Mouse (Mus musculus) urinary bladder, adult 2 months (tissue): ENCODE data around the gene Zmynd19. TPM values are rescaled to one million over a fixed set of nuclear protein-coding genes. Genes with fewer than 3 reads are reported as not detected.
"Not testable (repeated sequence)": the region's sequence is repeated elsewhere in the genome, so short reads cannot be mapped to it uniquely, and the experiment has no call there.

Experiments used
- DNase-seq: peaks from one replicate; pipeline ENCODE4 v3.0.0; 2022; ENCODE audit warnings: low spot score
- polyA plus RNA-seq: library from polyadenylated mRNA; depleted of rRNA; stranded (reverse); fragments of >200 nt; gene quantifications from 2 replicates; pipeline ENCODE4 v1.2.3, GENCODE M21; 2012

Gene Zmynd19
- polyA plus RNA-seq, 1 experiment, result 11.7 TPM

DNA sequence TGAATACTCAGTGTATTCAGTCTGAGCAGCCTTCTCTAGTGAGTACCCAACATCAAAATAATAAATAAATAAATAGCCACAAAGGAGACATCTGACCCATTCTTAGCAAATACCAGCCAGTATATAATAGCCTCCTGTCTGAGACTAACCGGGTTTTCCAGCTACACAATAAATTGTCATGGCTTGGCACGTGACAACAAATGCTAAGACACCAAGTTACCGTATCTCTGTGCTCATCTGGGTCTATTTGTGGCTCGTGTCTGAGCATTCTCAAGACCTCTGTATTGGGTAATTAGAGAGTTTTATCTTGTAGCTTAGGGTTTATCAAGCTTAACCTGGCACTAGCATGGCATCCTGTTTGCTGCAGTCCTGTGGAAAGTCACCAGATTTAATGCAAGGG lies 7.5 kb upstream of the Zmynd19 start:
- DNase-seq, result no peak

DNA sequence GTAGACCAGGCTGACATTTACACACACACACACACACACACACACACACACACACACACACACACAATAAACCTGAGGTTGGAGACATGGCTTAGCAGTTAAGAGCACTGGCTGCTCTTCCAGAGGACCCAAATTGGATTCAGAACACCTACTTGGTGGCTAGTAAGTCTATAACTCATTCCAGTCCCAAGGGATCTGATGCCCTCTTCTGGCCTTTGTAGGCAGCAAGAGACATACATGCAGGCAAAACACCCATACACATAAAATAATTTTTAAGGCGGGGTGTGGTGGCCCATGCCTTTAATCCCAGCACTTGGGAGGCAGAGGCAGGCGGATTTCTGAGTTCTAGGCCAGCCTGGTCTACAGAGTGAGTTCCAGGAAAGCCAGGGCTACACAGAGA lies 5.3 kb upstream of the Zmynd19 start:
- not testable (repeated sequence) for DNase-seq

DNA sequence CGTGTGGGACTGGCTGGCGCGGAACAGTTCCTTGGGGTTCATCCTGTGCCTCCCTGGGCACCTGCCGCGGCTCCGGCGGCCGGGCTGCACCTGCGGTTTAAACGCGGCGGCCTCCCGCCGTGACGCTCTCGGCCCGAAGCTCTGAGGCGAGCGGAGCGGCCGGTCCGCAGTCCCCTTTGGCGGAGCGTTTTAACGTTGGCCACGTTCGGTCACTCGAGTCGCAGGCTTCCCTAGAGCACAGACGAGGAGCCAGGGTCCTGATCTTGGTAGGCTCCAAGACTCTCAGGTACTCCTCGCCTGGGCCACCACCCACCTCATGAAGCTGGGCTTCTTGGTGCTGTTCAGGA lies 570 bp downstream of the Zmynd19 start:
- DNase-seq, result no peak

DNA sequence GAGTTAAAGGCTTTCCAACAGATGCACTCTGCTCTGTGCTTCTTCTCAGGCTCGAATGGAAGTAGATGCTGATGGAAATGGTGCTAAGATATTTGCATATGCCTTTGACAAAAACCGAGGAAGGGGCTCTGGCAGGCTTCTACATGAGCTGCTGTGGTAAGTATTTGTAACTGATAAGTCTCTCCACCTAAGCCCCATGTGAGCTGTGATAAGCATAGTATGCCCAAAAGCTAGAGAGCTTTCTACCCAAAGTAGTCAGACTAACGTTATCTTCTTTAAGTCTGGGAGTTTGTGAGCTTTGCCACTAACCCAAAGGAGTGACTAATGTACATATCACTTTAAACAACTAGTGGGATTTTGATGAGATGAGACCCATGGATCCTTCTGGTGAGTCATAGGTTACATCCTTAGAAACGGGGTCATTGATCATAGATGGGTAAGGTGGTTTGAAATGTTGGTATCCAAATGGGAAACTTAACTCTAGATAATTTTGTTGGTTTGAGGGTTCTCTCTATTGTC lies 3.0 kb downstream of the Zmynd19 start:
- DNase-seq, result no peak

DNA sequence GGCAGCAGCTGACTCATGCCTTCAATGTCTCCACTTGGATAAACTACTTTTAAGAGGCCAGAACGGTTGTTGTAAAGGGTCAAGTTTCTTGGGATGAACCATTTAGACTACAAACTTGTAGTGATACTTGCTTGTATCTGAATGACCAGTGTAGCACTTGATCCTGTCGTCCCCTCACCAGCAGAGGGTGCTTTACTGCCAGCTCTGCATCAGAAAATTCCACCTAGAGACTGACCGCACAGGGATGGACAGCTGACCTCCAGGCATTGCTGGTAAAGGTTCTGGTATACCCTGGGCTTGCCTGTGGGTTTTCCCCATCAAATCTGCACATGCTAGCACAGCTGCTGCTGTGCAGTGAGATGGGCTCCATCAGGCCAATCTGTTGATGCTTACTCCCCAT lies 11.3 kb downstream of the Zmynd19 start:
- no peak for DNase-seq

DNA sequence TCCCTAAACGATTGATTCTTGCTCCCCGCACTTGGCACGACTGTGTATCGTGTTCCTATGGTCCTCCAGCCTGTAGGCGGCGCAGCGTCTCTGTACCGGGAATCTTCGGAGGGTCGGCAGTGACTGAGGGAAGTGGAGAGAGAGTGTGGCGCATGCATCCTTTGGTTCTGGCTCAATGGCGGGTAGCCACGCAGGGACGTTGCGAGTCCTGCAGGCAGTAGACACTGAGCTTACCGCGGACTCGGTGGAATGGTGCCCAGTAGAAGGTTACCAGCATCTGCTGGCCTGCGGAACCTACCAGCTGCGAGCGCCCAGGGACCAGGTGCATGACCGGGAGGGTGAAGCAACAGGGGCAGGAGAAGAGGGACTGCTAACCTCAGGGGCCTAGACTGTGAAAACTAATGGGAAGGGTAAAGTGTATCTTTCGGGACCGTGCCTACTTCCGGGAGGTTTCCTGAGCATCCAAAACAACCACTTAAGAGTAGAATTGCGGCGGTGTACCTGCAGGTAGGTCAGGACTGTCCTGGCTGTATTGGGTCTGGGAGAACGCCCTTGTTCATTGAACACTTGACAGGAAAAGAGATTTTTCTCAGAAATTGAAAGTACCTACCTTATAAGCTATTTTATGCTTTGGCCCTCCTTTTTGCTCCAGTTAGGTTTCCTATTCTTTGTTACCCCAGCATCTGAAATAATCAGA lies 12.9 kb downstream of the Zmynd19 start, which contains the start of gene Dph7:
Dph7 (plus strand) TSS at position 97 of the 697 bp plus-strand sequence.
- DNase-seq, result peak; percentile 74

DNA sequence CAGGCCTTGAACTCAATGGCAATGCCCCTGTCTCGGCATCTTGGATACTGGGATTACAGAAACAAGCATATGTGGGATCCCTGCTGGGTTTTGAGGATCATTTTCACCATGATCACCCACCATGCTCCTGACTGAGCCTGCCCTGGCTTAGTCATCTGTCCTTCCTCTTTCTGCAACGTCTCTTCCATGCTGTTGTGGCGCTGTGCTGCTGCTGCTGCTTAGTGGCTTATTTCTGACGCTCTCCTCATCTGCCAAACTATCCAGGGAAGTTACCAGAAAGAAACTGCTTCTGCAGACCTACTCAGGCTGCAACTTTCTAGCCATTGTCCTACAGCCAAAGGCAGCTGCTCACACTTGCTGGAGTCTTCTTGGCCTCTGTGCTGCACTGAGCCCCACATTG lies 20.8 kb downstream of the Zmynd19 start:
- DNase-seq, result no peak

DNA sequence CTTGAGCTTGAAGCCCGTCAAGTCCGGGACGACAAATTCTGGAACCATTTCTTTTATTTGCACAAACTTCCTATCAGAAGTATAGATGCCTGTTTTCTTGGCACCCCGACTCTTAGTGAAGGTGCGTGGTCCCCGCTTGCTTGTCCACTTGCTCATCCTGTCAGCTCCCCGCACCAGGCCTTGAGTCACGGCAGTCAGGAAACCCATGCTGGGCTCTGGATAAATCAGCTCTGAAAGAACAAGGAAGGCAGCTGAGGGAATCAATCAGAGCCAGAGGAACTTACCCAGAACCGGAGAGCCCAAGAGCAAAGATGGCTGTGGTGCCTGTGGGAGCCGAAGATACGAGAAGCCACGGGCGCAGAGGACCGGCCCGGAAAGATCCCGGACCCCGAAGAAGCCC lies 24.9 kb downstream of the Zmynd19 start:
- DNase-seq, result not testable (repeated sequence)

DNA sequence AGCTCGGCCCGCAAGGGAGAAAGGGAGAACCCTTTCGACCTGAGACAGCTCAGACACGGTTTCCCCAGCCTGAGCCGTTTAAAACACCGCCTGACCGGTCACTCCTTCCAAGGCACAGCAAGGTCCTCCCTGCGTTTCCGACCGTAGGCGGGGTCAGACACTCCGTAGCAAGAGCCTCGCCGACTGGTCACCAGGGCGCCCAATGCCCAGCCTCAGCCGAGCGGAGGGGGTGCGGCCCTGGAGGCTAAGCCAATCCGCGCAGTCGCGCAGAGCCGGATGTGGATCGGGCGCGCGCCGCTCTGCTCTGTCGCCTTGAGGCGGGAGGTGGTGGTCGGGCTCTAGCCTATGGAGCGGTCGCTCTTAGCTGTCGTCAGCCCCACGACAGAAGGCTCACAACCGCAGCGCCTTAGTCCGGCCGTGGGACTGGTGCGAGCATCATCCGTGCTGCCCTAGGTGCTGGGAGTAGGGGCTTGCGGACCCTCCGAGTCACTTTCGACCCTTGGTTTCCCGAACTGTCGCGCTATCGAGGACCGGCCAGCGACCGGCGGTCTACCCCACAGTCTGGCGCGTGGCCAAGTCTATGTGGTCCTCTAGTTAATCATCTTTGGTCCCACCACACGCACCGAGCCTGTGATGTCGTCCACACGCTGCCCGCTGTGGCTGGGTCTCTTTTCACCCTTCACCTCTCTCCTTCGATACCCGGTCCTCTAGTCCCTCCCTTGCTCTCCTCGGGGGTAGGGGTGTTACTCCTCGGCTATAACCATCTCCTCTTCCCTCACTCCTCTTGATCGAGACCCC lies 25.5 kb downstream of the Zmynd19 start, which contains the start of gene Mrpl41:
Mrpl41 (minus strand) TSS at position 193 of the 798 bp plus-strand sequence.
- peak; percentile 91 for DNase-seq

DNA sequence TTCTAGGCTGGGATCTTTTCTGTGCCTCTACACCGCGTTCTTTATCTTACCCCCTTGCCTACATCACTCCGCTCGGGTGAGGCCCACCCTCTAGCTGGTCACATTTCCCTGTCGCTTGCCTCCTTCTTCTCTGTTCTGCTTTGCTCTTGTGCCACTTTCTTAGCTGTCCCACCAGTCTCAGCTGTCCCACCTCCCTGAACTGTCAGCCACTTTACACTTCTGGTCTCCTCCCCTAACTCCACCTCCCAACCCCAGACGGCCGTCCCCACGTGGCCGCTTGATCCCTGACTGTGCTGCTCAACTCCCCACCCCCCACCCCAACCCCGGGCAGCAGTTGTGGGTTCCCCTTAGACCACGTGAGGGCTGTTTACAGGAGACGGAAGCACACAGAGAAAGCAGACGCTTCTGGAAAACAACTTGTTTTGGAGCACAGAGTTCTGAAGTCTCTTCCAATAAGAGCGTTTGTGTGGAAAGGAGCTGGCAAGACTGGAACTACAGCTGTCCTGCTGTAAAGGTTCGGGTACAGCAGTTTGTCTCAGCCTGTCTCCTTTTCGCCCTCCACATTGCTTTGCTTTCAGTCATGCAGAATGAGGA lies 26.2 kb downstream of the Zmynd19 start, which contains the start of gene Pnpla7:
Pnpla7 (plus strand) TSS at position 330 of the 594 bp plus-strand sequence.
- DNase-seq, result peak; percentile 57

DNA sequence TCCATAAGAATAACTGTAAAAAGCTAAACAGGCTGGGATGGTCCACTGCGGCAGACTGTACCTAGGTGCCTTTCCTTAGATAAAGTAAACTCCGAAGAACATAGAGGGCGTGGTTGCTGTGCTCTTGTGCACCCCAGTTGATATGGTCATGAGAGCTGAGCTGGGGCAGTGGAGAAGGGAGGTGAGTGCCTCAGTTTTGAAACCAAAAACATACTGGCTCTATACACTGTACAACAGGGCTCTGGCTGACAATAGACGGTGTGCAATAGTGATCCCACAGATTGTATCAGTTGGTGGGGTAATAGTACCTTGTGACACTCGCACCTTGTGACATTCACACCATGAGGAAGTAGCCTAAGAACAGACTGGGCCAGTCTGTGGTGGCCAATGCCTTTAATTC lies 27.4 kb downstream of the Zmynd19 start:
- DNase-seq, result no peak

DNA sequence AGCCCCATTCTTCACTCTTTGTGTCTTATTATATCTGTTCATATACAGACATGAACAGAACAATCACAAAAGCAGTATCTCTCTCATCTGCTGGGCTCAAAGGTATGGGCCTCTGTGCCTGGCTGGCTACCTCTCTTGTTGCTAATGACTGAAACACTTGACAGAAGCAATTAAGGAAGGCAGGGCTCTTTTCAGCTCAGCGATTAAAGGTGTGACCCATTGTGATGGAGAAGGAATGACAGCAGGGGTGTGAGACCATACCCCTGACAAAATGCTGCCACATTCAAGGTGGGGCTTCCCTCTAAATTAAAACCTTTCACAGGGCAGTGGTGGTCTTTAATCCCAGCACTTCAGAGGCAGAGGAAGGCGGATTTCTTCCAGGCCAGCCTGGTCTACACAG lies 38.2 kb downstream of the Zmynd19 start:
- no peak for DNase-seq

DNA sequence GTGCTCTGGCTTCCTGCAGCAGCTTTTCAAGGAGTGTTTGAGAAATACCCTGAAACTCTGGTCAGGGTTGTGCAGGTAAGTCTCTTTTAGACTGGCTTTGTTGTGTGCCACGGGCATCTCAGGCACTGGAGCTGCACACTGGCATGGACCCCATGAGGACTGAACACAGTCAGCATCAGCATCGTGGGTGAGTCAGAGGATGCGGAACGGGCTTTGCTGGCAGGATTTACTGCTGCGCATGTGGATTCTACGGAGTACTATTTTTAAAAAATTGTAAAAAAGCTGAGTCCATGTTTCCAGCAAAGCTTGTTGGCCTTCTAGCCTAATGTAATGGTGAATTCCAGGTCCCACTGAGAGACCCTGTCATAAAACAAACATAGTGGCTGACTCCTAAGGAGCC lies 45.7 kb downstream of the Zmynd19 start:
- DNase-seq, result no peak

DNA sequence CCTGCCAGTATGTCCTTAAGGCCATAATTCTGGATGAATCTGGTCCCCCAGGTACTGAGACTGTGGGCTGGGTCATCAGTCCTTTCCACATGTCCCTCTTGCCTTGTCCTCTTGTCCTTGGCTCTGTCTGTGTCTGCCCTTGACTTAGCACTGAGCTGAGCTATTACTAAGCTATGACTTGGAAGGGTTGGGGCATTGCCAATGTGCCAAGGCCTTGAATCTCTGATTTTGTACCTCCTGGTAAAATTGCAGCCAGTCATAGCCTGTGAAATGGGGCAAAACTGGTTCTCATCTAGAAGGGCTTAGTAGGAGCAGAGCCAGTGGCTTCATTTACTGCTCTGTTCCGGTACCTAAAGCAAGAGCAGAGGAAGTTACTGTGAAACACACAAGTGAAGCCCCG lies 46.9 kb downstream of the Zmynd19 start:
- DNase-seq, result no peak

DNA sequence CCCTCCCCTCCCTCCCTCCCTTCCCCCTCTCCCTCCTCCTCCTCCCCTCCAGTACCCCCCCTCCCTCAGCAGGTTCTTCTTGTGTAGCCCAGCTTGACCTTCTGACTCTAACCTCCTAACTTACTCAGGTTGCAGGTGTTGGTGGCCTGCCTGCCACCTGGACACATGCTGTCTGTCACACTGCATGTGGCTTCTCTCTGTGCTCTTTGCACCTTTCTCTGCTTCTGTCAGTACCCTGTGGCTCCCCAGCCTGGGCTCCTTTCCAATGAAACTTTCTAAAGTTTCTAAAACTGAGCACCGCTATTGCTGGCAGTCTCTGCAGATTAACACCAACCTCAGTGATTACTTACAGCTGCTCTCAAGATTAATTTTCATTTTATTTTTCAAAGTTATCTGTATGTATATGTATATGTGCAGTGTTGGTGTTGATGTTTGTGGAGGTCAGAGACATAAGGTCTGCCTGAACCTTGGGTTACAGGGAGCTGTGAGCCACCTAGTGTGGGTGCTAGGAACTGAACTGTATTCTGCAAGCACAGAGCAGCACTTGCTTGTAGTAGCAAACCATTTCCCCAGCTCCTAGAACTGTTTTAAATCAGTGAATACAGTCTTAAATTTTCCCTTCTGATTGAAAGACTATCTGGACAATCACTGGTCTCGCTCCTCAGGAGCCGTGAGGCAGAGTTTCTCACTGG lies 51.1 kb downstream of the Zmynd19 start:
- no peak for DNase-seq

DNA sequence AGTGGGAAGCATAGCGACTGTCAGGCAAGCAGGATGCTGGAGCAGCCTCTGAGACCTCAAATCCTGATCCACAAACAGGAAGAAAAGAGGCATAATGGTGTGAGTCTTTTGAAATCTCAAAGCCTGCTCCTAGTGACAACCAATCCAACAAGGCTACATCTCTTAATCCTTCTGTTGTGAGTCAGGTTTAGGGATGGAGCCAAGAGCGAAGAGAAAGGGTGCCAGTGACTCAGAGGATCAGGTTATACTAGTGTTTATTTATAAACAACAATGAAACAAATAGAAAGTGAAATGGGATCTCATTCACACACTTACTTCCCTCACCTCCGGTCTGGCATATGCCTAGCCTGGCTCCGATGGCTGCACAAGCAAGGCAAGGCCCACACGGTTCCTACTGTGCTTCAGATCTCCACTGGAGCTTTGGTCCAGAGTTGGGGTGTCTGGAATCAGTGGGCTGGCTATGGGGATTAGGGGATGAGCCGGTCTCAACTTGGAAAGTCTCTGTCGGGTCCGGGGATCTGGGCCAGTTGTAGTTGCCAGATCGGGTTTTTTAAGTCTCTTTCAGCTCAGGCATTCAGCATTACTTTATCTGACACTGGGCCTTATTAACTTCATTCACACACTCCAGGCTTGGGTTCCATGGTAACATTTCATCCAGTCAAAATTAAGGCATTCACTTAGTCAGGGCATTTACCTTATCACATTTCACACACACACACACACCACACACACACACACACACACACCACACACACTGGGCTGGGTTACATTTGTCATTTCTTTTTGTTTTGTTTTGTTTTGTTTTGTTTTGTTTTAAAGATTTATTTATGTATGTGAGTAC lies 54.6 kb downstream of the Zmynd19 start:
- no peak for DNase-seq

DNA sequence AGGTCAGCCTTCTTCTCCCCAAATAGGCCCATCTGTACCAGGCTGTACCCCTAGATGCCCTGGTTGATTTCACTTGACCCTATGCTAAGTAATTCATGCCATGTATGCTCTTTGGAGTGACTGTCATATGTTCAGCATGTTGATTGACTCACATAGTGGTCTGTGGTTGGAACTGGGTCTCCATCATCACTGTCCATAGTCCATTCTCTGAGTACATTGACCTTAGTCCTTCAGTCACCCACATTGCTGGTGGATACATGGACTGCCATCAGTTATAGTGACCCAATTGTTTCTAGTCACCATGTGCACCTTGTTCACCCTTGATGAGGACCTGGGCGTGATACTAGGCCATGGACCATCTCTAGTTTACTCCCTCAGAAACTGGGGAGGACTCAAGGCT lies 57.2 kb downstream of the Zmynd19 start:
- no peak for DNase-seq

DNA sequence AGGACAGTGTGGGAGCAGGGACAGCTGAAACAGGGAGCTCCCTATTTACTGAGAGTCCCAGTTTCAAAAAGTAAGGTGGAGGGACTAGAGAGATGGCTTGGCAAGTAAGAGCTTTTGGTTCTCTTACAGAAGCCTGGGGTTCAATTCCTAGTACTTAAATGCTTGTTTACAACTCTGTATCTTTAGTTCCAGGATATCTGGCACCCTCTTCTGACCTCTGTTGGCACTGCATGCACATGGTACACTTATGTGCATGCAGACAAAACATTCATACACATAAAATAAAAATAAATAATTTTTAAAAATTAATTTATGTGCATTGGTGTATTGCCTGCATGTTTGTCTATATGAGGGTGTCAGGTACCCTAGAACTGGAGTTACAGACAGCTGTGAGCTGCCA lies 58.7 kb downstream of the Zmynd19 start:
- DNase-seq, result no peak
